Mouse (Mus musculus) kidney, adult 2 months (tissue): ENCODE data around the gene Elmo1.

Experiments used
- CTCF ChIP-seq: fragments of 200-500 bp; conservative IDR thresholded peaks from 2 replicates; pipeline ENCODE4 v1.5.1; 2011; ENCODE audit warnings: low read depth, mild to moderate bottlenecking, control low read depth, low read length, moderate library complexity, mixed read lengths; ENCODE audit not compliant: insufficient read depth, insufficient read length
- POLR2A ChIP-seq: fragments of 200-500 bp; IDR thresholded peaks from one replicate; pipeline ENCODE4 v1.6.1; 2011; ENCODE audit warnings: low read depth, low read length, control low read depth

DNA sequence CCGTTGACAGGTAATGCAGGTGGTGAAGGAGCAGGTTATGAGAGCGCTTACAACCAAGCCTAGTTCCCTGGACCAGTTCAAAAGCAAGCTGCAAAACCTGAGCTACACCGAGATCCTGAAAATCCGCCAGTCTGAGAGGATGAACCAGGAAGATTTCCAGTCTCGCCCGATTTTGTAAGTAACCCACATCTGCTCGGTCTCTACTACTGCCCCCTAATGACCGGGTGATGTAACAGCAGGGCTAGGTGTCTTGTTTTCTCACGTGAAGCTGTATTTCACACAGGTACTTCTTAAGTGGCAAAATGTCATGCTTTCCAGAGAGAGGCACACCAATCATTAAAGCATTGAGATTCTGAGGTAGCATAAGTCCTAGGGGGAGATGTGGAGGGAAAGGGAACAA, 474.0 kb downstream of the Elmo1 start:
- TF ChIP-seq CTCF (peak; percentile 39; the same call in 1 of the 2 replicates), POLR2A (no peak)
